Mouse (Mus musculus): ENCODE results near the gene Gpx7. TPM values are rescaled to one million over a fixed set of nuclear protein-coding genes. Genes with fewer than 3 reads are reported as not detected.

Gene Gpx7
- polyA plus RNA-seq, 1 experiment from 2014 or later: 102 TPM

DNA sequence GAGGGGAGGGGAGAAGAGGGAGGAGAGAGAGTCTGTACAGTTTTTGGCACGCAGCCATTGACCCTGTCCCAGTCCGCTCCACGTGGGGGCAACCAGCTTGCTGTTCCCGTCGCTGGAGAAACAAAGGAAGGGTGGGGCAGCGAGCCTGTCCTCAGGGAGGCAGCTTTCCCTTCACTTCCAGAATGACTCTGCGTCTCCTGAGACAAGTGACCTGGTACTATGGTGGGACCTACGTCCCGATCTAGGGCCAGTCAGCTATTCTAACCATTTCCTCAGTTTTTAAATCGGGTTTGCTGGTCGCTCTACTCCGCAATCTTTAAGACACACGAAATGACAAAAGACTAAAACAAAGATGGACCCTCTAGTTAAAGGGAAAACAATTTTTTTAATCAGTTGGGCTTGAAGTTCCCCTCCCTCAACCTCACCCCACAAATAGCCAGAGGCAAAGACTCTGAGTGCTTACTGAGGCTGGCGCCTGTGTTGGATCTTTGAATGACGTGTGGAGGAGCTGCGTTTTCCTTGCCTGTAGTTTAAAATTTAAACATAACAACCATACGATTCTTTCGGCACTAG lies 19.0 kb downstream of the Gpx7 start:
- ATAC-seq (ENCODE audit: insufficient number of reproducible peaks, insufficient read depth, low FRiP score, low TSS enrichment, low read depth): peak; percentile 50; the same call in 1 of the 2 replicates
- H3K9ac ChIP-seq: peak overlapping the region; percentile 68

GRCm38 (mm10) chr4:108387106-108387505 lies 19.7 kb downstream of the Gpx7 start:
- Histone ChIP-seq H3K4me3 (peak overlapping the region; percentile 45), H3K4me2 (peak overlapping the region; percentile 73), H3K4me1 (peaks cover 14% of the 10 kb centered on the region), H3K9ac (peak overlapping the region; percentile 68), H3K9me3 (no peaks in the 10 kb centered on the region), H3K27me3 (peaks cover 30% of the 10 kb centered on the region), H3K27ac (peak overlapping the region; percentile 91), H3K36me3 (no peaks in the 10 kb centered on the region)
- ATAC-seq (ENCODE audit: insufficient number of reproducible peaks, insufficient read depth, low FRiP score, low TSS enrichment, low read depth): no peak
- WGBS: 31% methylated on average over 4 of the region's 4 CpGs

More for the DNA sequence above, 19.0 kb downstream of the Gpx7 start:
- no peaks in the 10 kb centered on the region for H3K36me3 ChIP-seq
- peak overlapping the region; percentile 73 for H3K4me2 ChIP-seq
- peaks cover 14% of the 10 kb centered on the region for H3K4me1 ChIP-seq
- peaks cover 23% of the 10 kb centered on the region for H3K27me3 ChIP-seq
- H3K27ac ChIP-seq: peak overlapping the region; percentile 91
- H3K4me3 ChIP-seq: peak overlapping the region; percentile 45
- 1% methylated on average over 18 of the region's 18 CpGs for WGBS
- no peaks in the 10 kb centered on the region for H3K9me3 ChIP-seq

GRCm38 (mm10) chr4:108386087-108386486 lies 20.7 kb downstream of the Gpx7 start:
- no peaks in the 10 kb centered on the region for H3K9me3 ChIP-seq
- H3K4me3 ChIP-seq: no peak overlapping the region
- peaks cover 30% of the 10 kb centered on the region for H3K27me3 ChIP-seq
- 36% methylated on average over 1 of the region's 1 CpGs for WGBS
- ATAC-seq (ENCODE audit: insufficient number of reproducible peaks, insufficient read depth, low FRiP score, low TSS enrichment, low read depth): no peak
- H3K36me3 ChIP-seq: no peaks in the 10 kb centered on the region
- no peak overlapping the region for H3K4me2 ChIP-seq
- no peak overlapping the region for H3K9ac ChIP-seq
- H3K4me1 ChIP-seq: peaks cover 14% of the 10 kb centered on the region
- no peak overlapping the region for H3K27ac ChIP-seq

- Histone ChIP-seq H3K9ac (peak within 1 kb of the TSS; percentile 77), H3K4me2 (peak within 1 kb of the TSS; percentile 92), H3K36me3 (no peaks in the 10 kb centered on the region), H3K27ac (no peak within 1 kb of the TSS), H3K4me3 (peak within 1 kb of the TSS; percentile 56), H3K27me3 (peaks cover 30% of the 10 kb centered on the region), H3K4me1 (0 out of 2 replicates have a peak, but pooled peaks cover 9% of the 10 kb centered on the region), H3K9me3 (no peaks in the 10 kb centered on the region)
- ATAC-seq (ENCODE audit: insufficient number of reproducible peaks, insufficient read depth, low FRiP score, low TSS enrichment, low read depth): no peak
- WGBS: 1% methylated on average over 55 of the region's 55 CpGs
Measured at GRCm38 (mm10) chr4:108383183-108383714, 23.5 kb downstream of the Gpx7 start, which contains the start of gene Shisal2a. TSS of gene Shisal2a (minus strand) at chr4:108383349.

DNA sequence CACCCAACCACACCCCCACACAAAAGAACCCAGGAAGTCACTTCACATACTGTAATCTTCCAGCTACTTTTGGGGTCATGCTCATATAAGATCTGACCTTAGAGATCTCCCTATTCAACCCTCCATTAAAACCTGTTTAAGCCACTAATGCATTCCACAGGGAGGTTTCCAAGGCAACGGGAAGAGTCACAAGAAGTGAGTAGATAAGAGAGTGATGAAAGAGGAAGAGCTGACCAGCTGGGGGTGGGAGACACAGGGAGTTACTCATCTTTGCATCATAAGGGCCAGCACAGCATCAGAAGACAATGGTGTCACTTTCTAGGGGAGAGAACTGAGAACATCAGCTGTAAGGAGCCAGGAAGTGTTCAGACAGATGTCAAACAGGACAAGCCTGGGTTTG lies 26.6 kb downstream of the Gpx7 start:
- H3K4me1 ChIP-seq: 0 out of 2 replicates have a peak, but pooled peaks cover 4% of the 10 kb centered on the region
- H3K4me2 ChIP-seq: no peak overlapping the region
- no peaks in the 10 kb centered on the region for H3K9me3 ChIP-seq
- no peak overlapping the region for H3K9ac ChIP-seq
- peaks cover 30% of the 10 kb centered on the region for H3K27me3 ChIP-seq
- no peak overlapping the region for H3K27ac ChIP-seq
- 25% methylated on average over 1 of the region's 1 CpGs for WGBS
- ATAC-seq (ENCODE audit: insufficient number of reproducible peaks, insufficient read depth, low FRiP score, low TSS enrichment, low read depth): no peak
- no peak overlapping the region for H3K4me3 ChIP-seq
- H3K36me3 ChIP-seq: no peaks in the 10 kb centered on the region

DNA sequence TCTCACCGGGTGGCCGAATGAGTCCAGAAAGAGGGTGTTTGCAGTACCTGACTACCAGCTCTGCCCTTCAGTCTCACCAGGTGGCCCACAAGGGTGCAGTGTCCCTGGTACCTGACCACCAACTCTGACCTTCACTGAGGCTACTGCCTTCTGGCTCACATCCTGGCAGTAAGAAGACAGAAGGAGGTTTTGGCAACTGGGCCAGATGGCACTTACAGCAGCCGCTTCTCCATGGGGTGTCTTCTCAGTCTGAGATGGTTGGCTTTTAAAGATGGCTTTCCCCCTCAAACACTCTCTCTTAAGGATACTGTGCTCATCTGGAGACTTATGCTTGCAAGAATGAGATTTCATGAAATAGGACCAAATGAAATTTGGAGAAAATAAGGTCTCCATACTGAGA lies 27.3 kb downstream of the Gpx7 start:
- peaks cover 24% of the 10 kb centered on the region for H3K27me3 ChIP-seq
- H3K9me3 ChIP-seq: no peaks in the 10 kb centered on the region
- 0 out of 2 replicates have a peak, but pooled peaks cover 4% of the 10 kb centered on the region for H3K4me1 ChIP-seq
- no peak overlapping the region for H3K27ac ChIP-seq
- H3K4me3 ChIP-seq: no peak overlapping the region
- no peaks in the 10 kb centered on the region for H3K36me3 ChIP-seq
- H3K9ac ChIP-seq: no peak overlapping the region
- ATAC-seq (ENCODE audit: insufficient number of reproducible peaks, insufficient read depth, low FRiP score, low TSS enrichment, low read depth): no peak
- H3K4me2 ChIP-seq: no peak overlapping the region
- WGBS: 68% methylated on average over 3 of the region's 3 CpGs

GRCm38 (mm10) chr4:108372166-108372565 lies 34.6 kb downstream of the Gpx7 start:
- ATAC-seq (ENCODE audit: insufficient number of reproducible peaks, insufficient read depth, low FRiP score, low TSS enrichment, low read depth): no peak
- no peak overlapping the region for H3K4me2 ChIP-seq
- no peak overlapping the region for H3K4me3 ChIP-seq
- H3K9ac ChIP-seq: no peak overlapping the region
- no peaks in the 10 kb centered on the region for H3K36me3 ChIP-seq
- no peak overlapping the region for H3K27ac ChIP-seq
- WGBS: 84% methylated on average over 3 of the region's 3 CpGs
- H3K4me1 ChIP-seq: no peaks in the 10 kb centered on the region
- H3K27me3 ChIP-seq: no peaks in the 10 kb centered on the region
- no peaks in the 10 kb centered on the region for H3K9me3 ChIP-seq

- H3K9me3 ChIP-seq: no peaks in the 10 kb centered on the region
- no peak for ATAC-seq (ENCODE audit: insufficient number of reproducible peaks, insufficient read depth, low FRiP score, low TSS enrichment, low read depth)
- H3K4me1 ChIP-seq: no peaks in the 10 kb centered on the region
- 95% methylated on average over 3 of the region's 3 CpGs for WGBS
- no peaks in the 10 kb centered on the region for H3K27me3 ChIP-seq
- H3K27ac ChIP-seq: no peak overlapping the region
- H3K4me3 ChIP-seq: no peak overlapping the region
- H3K9ac ChIP-seq: no peak overlapping the region
- no peaks in the 10 kb centered on the region for H3K36me3 ChIP-seq
- H3K4me2 ChIP-seq: no peak overlapping the region
Measured at GRCm38 (mm10) chr4:108371421-108371820, 35.3 kb downstream of the Gpx7 start.

DNA sequence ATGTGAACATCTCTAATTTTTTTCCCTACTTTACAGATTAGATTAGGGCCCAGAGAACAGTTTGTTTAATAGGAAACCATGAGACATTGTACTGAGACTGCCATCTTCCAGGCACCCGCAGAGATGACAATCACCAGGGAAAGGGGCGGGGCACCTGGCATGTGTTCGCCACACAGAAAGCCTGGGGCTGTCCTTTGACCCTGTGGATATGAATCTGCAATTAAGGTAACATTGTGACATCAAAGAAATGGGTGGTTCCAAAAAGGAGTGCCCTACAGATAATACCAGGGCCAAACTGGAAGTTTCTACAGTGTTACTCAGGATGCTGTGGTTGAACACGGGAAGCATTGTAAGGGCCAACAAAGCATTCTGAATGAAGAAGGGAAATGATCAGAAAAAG lies 36.4 kb downstream of the Gpx7 start:
- Histone ChIP-seq H3K4me2 (no peak overlapping the region), H3K27ac (no peak overlapping the region), H3K4me1 (no peaks in the 10 kb centered on the region), H3K9me3 (no peaks in the 10 kb centered on the region), H3K9ac (no peak overlapping the region), H3K36me3 (no peaks in the 10 kb centered on the region), H3K4me3 (no peak overlapping the region), H3K27me3 (no peaks in the 10 kb centered on the region)
- no peak for ATAC-seq (ENCODE audit: insufficient number of reproducible peaks, insufficient read depth, low FRiP score, low TSS enrichment, low read depth)
- WGBS: 55% methylated on average over 4 of the region's 4 CpGs

DNA sequence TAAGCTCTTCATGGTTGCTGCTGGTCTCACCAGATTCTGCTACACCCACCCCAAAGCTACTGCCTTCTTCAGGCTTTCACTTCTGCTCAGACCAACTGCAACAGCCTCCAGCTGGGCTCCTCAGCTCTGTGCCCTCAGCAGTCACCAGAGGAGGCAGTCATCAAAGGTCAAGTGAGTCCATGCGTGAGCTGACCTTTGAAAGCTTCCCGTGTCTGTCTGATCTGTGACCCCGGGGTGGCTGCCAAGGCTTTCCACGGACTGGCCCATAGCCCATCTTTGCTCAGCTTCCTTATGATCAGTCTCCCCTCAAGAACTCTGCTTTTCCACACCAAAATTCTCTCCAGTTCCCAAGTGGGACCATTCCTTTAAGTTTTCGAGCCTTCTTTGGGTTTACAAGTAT lies 37.5 kb downstream of the Gpx7 start:
- Histone ChIP-seq H3K4me2 (no peak overlapping the region), H3K36me3 (no peaks in the 10 kb centered on the region), H3K27ac (no peak overlapping the region), H3K9ac (no peak overlapping the region), H3K4me1 (peaks cover under 1% of the 10 kb centered on the region), H3K4me3 (no peak overlapping the region), H3K9me3 (no peaks in the 10 kb centered on the region), H3K27me3 (no peaks in the 10 kb centered on the region)
- whole genome bisulfite sequencing: 28% methylated on average over 5 of the region's 5 CpGs
- no peak for ATAC-seq (ENCODE audit: insufficient number of reproducible peaks, insufficient read depth, low FRiP score, low TSS enrichment, low read depth)

DNA sequence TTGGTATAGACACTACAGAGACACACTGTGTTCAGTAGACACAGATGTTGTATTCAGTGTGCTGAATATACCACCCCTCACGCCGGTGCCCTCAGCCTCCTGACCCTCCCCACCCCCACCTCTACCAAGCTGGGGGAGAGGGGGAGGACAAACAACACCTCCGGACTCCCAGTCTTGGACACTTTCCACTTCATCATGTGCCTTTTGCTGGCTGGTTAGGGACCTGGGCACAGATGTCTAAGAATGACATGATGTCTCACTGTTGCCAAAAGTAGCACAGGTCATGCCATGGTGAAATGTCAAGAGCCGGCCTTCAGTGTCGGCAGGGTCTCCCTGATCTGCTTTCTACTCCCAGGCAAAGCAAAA lies 42.7 kb downstream of the Gpx7 start:
- Histone ChIP-seq H3K4me3 (no peak overlapping the region), H3K4me2 (no peak overlapping the region)

GRCm38 (mm10) chr4:108363355-108364110 lies 43.2 kb downstream of the Gpx7 start:
- H3K27me3 ChIP-seq: no peaks in the 10 kb centered on the region
- no peaks in the 10 kb centered on the region for H3K36me3 ChIP-seq
- H3K4me2 ChIP-seq: peak overlapping the region; percentile 42
- 0 out of 2 replicates have a peak, but pooled peaks have one; percentile 11 for ATAC-seq (ENCODE audit: insufficient number of reproducible peaks, insufficient read depth, low FRiP score, low TSS enrichment, low read depth)
- H3K4me3 ChIP-seq: no peak overlapping the region
- H3K4me1 ChIP-seq: peaks cover 54% of the 10 kb centered on the region
- H3K9me3 ChIP-seq: no peaks in the 10 kb centered on the region
- H3K27ac ChIP-seq: peak overlapping the region; percentile 93
- peak overlapping the region; percentile 17; the same call in 1 of the 2 replicates for H3K9ac ChIP-seq
- WGBS: 4% methylated on average over 7 of the region's 7 CpGs

More for the DNA sequence above, 42.7 kb downstream of the Gpx7 start:
- no peaks in the 10 kb centered on the region for H3K9me3 ChIP-seq
- no peak overlapping the region for H3K9ac ChIP-seq
- H3K27ac ChIP-seq: peak overlapping the region; percentile 93
- no peak for ATAC-seq (ENCODE audit: insufficient number of reproducible peaks, insufficient read depth, low FRiP score, low TSS enrichment, low read depth)
- 16% methylated on average over 5 of the region's 5 CpGs for WGBS
- no peaks in the 10 kb centered on the region for H3K36me3 ChIP-seq
- peaks cover 49% of the 10 kb centered on the region for H3K4me1 ChIP-seq
- H3K27me3 ChIP-seq: no peaks in the 10 kb centered on the region
